Mouse (Mus musculus) brain, embryonic 14.5 days (tissue): Measurements from ENCODE around the gene Glis1.

Source experiments
- CTCF ChIP-seq: fragments of 200-500 bp; IDR thresholded peaks from 2 replicates; pipeline ENCODE4 v1.5.1; 2012; ENCODE audit warnings: inconsistent platforms, mild to moderate bottlenecking, moderate library complexity, borderline replicate concordance; ENCODE audit not compliant: insufficient read depth, insufficient read length; ENCODE audit errors: extremely low read depth
- POLR2A ChIP-seq: fragments of 200-500 bp; IDR thresholded peaks from 2 replicates; pipeline ENCODE4 v1.6.1; 2012; ENCODE audit warnings: mild to moderate bottlenecking, inconsistent platforms, borderline replicate concordance; ENCODE audit not compliant: poor library complexity, insufficient read depth, insufficient read length, severe bottlenecking; ENCODE audit errors: extremely low read depth

GRCm38 (mm10) chr4:107668514-107668913 is 234.1 kb downstream of the Glis1 start:
- no peak for TF ChIP-seq CTCF
- no peak for TF ChIP-seq POLR2A
